Mouse (Mus musculus) forebrain, postnatal 0 days (tissue): ENCODE measurements around the gene Colq. TPM values are rescaled to one million over a fixed set of nuclear protein-coding genes. Genes with fewer than 3 reads are reported as not detected.

ENCODE experiments used
- ATAC-seq: fragments of 200-750 bp; cut with Nextera tagmentation; 2 replicates; pipeline ENCODE4 v1.8.0; 2017; ENCODE audit warnings: mild to moderate bottlenecking, moderate library complexity
- DNase-seq: peaks from one replicate; pipeline ENCODE4 v3.0.0-alpha.2; 2015
- H3K27ac ChIP-seq: fragments of 300-500 bp; sonication (generic); 2 replicates; pipeline ENCODE4 v1.5.1; 2014; ENCODE audit warnings: low read depth, mild to moderate bottlenecking, antibody characterized with exemption, low read length, moderate library complexity, mixed read lengths
- H3K27me3 ChIP-seq: fragments of 300-500 bp; sonication (generic); 2 replicates; pipeline ENCODE4 v1.6.1; 2014; ENCODE audit warnings: mild to moderate bottlenecking, low read length, mixed read lengths; ENCODE audit not compliant: insufficient read depth
- H3K36me3 ChIP-seq: fragments of 300-500 bp; sonication (generic); 2 replicates; pipeline ENCODE4 v1.6.1; 2014; ENCODE audit warnings: mild to moderate bottlenecking, moderate library complexity; ENCODE audit not compliant: insufficient read depth
- H3K4me1 ChIP-seq: fragments of 300-500 bp; sonication (generic); 2 replicates; pipeline ENCODE4 v1.6.1; 2014; ENCODE audit warnings: antibody characterized with exemption; ENCODE audit not compliant: insufficient read depth
- H3K4me2 ChIP-seq: fragments of 300-500 bp; sonication (generic); 2 replicates; pipeline ENCODE4 v1.6.1; 2014; ENCODE audit warnings: low read depth, mild to moderate bottlenecking, moderate library complexity
- H3K4me3 ChIP-seq: fragments of 300-500 bp; sonication (generic); 2 replicates; pipeline ENCODE4 v1.5.1; 2014; ENCODE audit warnings: low read depth, low read length, mixed read lengths
- H3K9ac ChIP-seq: fragments of 300-500 bp; sonication (generic); 2 replicates; pipeline ENCODE4 v1.6.1; 2014; ENCODE audit warnings: mild to moderate bottlenecking
- H3K9me3 ChIP-seq: fragments of 300-500 bp; sonication (generic); 2 replicates; pipeline ENCODE4 v1.6.1; 2016; ENCODE audit warnings: low read length
- CTCF ChIP-seq: sonication (generic); IDR thresholded peaks from 2 replicates; pipeline ENCODE4 v1.5.1; 2016; ENCODE audit warnings: antibody characterized with exemption, control low read depth, low read depth
- WGBS: fragments of 180-500 bp; shearing (Covaris S2); extraction: QIAGEN DNeasy Blood & Tissue Kit; methylation state at CpG from one replicate; pipeline ENCODE4 v1.1.7; 2014; 5-methylcytosine and 5-hydroxymethylcytosine counted together
- polyA plus RNA-seq: library from polyadenylated mRNA; unstranded; fragments of >200 nt; fragmentation: Nextera tagmentation; extraction: Ambion mirVana; gene quantifications from 2 replicates; pipeline ENCODE4 v1.2.1, GENCODE M21; 2015
- total RNA-seq: library from RNA; depleted of rRNA; stranded (reverse); fragments of >200 nt; gene quantifications from 2 replicates; pipeline ENCODE4 v1.2.3, GENCODE M21; 2014

The Colq gene
- total and polyA plus RNA-seq, 2 experiments from 2014 or later, result 0.13 to 0.43 TPM

- no peak for ATAC-seq
- no peaks in the 10 kb centered on the region for H3K36me3 ChIP-seq
- no peaks in the 10 kb centered on the region for H3K27me3 ChIP-seq
- no peak overlapping the region for H3K4me2 ChIP-seq
- no peak for DNase-seq
- H3K4me3 ChIP-seq, result no peak overlapping the region
- no peak for TF ChIP-seq CTCF
- no peak overlapping the region for H3K27ac ChIP-seq
- H3K9me3 ChIP-seq, result no peaks in the 10 kb centered on the region
- H3K9ac ChIP-seq, result no peak overlapping the region
- WGBS, result 91% methylated on average over 7 of the region's 7 CpGs
- H3K4me1 ChIP-seq, result no peaks in the 10 kb centered on the region
Observed at GRCm38 (mm10) chr14:31555021-31555420, 36.1 kb downstream of the Colq start.

DNA sequence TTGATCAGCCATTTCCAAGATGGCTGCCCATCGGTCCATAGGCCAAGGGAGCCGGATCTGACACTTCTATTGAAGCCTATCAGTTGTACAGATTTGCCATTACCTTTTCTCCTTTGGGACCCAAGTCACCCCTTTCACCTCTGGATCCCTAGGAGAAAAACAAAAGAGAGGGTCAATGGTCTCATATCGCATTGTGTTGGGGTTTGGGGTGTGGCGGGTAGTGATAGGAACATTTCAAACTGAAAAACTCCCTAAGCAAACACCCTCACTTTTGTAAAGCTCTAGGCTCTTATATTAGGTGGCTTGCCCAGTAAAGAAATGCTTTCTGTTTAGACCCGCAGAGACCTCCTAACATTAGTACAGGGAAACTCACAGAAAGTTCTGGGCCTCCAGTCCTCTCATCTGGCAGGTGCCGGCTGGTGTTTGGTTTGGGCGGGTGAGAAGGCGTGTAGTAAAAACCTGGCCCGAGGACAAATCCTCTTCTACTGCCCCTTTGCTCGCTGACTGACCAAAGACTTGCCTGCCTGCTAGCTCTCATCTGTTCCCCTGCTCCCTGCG lies 47.2 kb downstream of the Colq start:
- Histone ChIP-seq H3K27me3 (no peaks in the 10 kb centered on the region), H3K9ac (no peak overlapping the region), H3K4me3 (no peak overlapping the region), H3K36me3 (no peaks in the 10 kb centered on the region), H3K27ac (no peak overlapping the region), H3K9me3 (no peaks in the 10 kb centered on the region), H3K4me1 (no peaks in the 10 kb centered on the region), H3K4me2 (no peak overlapping the region)
- TF ChIP-seq CTCF, result no peak
- ATAC-seq (no peak), DNase-seq (no peak)
- WGBS, result 84% methylated on average over 11 of the region's 11 CpGs

GRCm38 (mm10) chr14:31537298-31537697 lies 53.8 kb downstream of the Colq start:
- ATAC-seq, result no peak
- 71% methylated on average over 6 of the region's 6 CpGs for WGBS
- Histone ChIP-seq H3K9me3 (no peaks in the 10 kb centered on the region), H3K27ac (no peak overlapping the region), H3K27me3 (no peaks in the 10 kb centered on the region), H3K4me2 (no peak overlapping the region), H3K9ac (no peak overlapping the region), H3K4me1 (no peaks in the 10 kb centered on the region), H3K4me3 (no peak overlapping the region), H3K36me3 (no peaks in the 10 kb centered on the region)
- TF ChIP-seq CTCF, result no peak
- DNase-seq, result no peak

- no peak for TF ChIP-seq CTCF
- Histone ChIP-seq H3K27me3 (no peaks in the 10 kb centered on the region), H3K9ac (no peak overlapping the region), H3K27ac (no peak overlapping the region), H3K36me3 (no peaks in the 10 kb centered on the region), H3K4me2 (no peak overlapping the region), H3K9me3 (no peaks in the 10 kb centered on the region), H3K4me1 (no peaks in the 10 kb centered on the region), H3K4me3 (no peak overlapping the region)
- 66% methylated on average over 3 of the region's 3 CpGs for WGBS
- no peak for DNase-seq
- no peak for ATAC-seq
Observed at GRCm38 (mm10) chr14:31532656-31533055, 58.5 kb downstream of the Colq start.

DNA sequence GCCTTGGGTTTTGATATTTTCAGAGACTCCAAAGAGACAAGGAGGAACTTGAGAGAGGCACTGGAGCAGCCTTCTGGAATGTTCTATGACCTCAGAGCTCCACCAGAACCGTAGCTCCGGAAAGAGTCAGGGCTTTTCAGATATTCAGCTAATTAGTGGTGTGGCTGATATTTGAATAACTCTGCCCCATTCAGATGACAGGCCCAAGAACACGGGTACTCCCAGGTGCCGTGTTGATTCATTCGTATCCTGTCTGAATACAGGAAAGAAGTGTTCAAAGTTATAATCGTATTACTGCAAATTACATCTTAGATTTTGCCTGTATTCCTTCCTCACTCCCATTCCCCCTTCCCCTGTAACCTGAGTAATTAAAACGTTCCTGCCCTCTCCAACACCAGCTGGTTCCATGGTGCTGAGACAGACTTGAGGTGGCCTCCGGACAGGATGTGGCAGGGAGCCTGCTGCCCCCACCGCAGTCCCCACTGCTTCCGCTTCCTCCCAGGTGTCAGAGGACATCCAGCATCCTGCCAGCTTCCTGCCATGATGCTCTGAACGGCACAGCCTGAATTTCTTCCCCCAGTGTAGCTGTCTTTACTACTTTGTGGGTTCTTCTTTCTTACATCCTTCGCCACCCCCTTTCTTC lies 59.5 kb downstream of the Colq start:
- Histone ChIP-seq H3K27me3 (no peaks in the 10 kb centered on the region), H3K36me3 (no peaks in the 10 kb centered on the region), H3K4me3 (no peak overlapping the region), H3K9ac (no peak overlapping the region), H3K27ac (no peak overlapping the region), H3K4me2 (no peak overlapping the region), H3K9me3 (no peaks in the 10 kb centered on the region), H3K4me1 (no peaks in the 10 kb centered on the region)
- 72% methylated on average over 12 of the region's 12 CpGs for WGBS
- ATAC-seq, result no peak
- no peak for DNase-seq
- TF ChIP-seq CTCF, result no peak

- no peak for TF ChIP-seq CTCF
- no peak overlapping the region for H3K4me3 ChIP-seq
- no peak overlapping the region for H3K27ac ChIP-seq
- H3K9ac ChIP-seq, result no peak overlapping the region
- no peaks in the 10 kb centered on the region for H3K9me3 ChIP-seq
- H3K4me1 ChIP-seq, result no peaks in the 10 kb centered on the region
- ATAC-seq (no peak), DNase-seq (no peak)
- no peak overlapping the region for H3K4me2 ChIP-seq
- 94% methylated on average over 4 of the region's 4 CpGs for WGBS
- no peaks in the 10 kb centered on the region for H3K27me3 ChIP-seq
- no peaks in the 10 kb centered on the region for H3K36me3 ChIP-seq
Observed at GRCm38 (mm10) chr14:31530847-31531246, 60.3 kb downstream of the Colq start.

GRCm38 (mm10) chr14:31525040-31525810 lies 65.9 kb downstream of the Colq start:
- no peak for ATAC-seq
- no peak for DNase-seq
- Histone ChIP-seq H3K4me3 (no peak overlapping the region), H3K27me3 (no peaks in the 10 kb centered on the region), H3K4me1 (no peaks in the 10 kb centered on the region), H3K9me3 (no peaks in the 10 kb centered on the region), H3K27ac (no peak overlapping the region), H3K36me3 (no peaks in the 10 kb centered on the region), H3K4me2 (no peak overlapping the region), H3K9ac (no peak overlapping the region)
- 83% methylated on average over 7 of the region's 7 CpGs for WGBS
- no peak for TF ChIP-seq CTCF
